Mouse (Mus musculus) stomach, postnatal 0 days (tissue): ENCODE results near the gene Spsb1. TPM values are rescaled to one million over a fixed set of nuclear protein-coding genes. Genes with fewer than 3 reads are reported as not detected.

ENCODE experiments used
- ATAC-seq: fragments of 200-750 bp; cut with Nextera tagmentation; 2 replicates; pipeline ENCODE4 v1.8.0; 2017; ENCODE audit not compliant: low FRiP score, low TSS enrichment
- DNase-seq: peaks from one replicate; pipeline ENCODE4 v3.0.0-alpha.2; 2016; ENCODE audit warnings: low spot score
- H3K27ac ChIP-seq: fragments of 300-500 bp; sonication (generic); replicated peaks from 2 replicates; pipeline ENCODE4 v1.5.1; 2014; ENCODE audit warnings: mild to moderate bottlenecking, control low read depth
- H3K27me3 ChIP-seq: fragments of 300-500 bp; sonication (generic); 2 replicates; pipeline ENCODE4 v1.6.1; 2014; ENCODE audit warnings: low read length; ENCODE audit not compliant: control insufficient read depth, insufficient read depth
- H3K36me3 ChIP-seq: fragments of 300-500 bp; sonication (generic); 2 replicates; pipeline ENCODE4 v1.6.1; 2014; ENCODE audit warnings: low read length, mixed read lengths; ENCODE audit not compliant: control insufficient read depth, insufficient read depth
- H3K4me1 ChIP-seq: fragments of 300-500 bp; sonication (generic); replicated peaks from 2 replicates; pipeline ENCODE4 v1.6.1; 2014; ENCODE audit warnings: antibody characterized with exemption; ENCODE audit not compliant: control insufficient read depth, insufficient read depth
- H3K4me2 ChIP-seq: fragments of 300-500 bp; sonication (generic); replicated peaks from 2 replicates; pipeline ENCODE4 v1.6.1; 2014; ENCODE audit warnings: low read depth, mild to moderate bottlenecking, control low read depth, moderate library complexity
- H3K4me3 ChIP-seq: fragments of 300-500 bp; sonication (generic); 2 replicates; pipeline ENCODE4 v1.5.1; 2014; ENCODE audit warnings: low read depth, low read length, control low read depth
- H3K9ac ChIP-seq: fragments of 300-500 bp; sonication (generic); 2 replicates; pipeline ENCODE4 v1.6.1; 2014; ENCODE audit warnings: mild to moderate bottlenecking, low read length, control low read depth, mixed read lengths
- H3K9me3 ChIP-seq: fragments of 300-500 bp; sonication (generic); 2 replicates; pipeline ENCODE4 v1.6.1; 2016; ENCODE audit warnings: low read length; ENCODE audit not compliant: control insufficient read depth
- CTCF ChIP-seq: IDR thresholded peaks from 2 replicates; pipeline ENCODE4 v1.5.1; 2016; ENCODE audit warnings: antibody characterized with exemption, low read depth, mild to moderate bottlenecking, moderate library complexity
- EP300 ChIP-seq: optimal IDR thresholded peaks from 2 replicates; pipeline ENCODE3; 2016; ENCODE audit warnings: antibody characterized with exemption
- WGBS: fragments of 180-500 bp; shearing (Covaris S2); extraction: QIAGEN DNeasy Blood & Tissue Kit; methylation state at CpG from one replicate; pipeline ENCODE4 v1.1.7; 2014; 5-methylcytosine and 5-hydroxymethylcytosine counted together
- polyA plus RNA-seq: library from polyadenylated mRNA; unstranded; fragments of >200 nt; fragmentation: Nextera tagmentation; extraction: Ambion mirVana; gene quantifications from 2 replicates; pipeline ENCODE4 v1.2.1, GENCODE M21; 2015

Spsb1 gene
- polyA plus RNA-seq, 1 experiment from 2014 or later = 13.1 TPM

DNA sequence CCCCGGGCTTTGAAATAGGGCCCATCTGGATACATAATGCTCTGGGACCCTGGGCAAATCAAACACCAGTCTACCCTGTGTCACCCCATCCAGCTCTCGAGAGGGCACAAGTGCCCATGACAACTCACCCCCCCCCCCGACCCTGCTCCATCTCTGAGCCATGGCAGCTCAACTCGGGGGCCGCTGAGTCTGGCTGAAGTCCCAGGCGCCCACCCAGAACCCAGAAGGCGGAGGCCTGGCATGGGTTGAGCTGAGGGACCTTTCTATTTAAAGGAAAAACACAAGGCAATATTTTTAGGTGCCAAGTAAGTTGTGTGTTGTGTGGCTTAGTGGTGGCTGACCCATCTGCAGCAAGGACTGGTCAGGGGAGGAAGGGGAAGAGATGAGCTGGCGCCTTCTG lies 9.4 kb upstream of the Spsb1 start:
- no peak overlapping the region for H3K9ac ChIP-seq
- DNase-seq (no peak), ATAC-seq (no peak)
- H3K4me1 ChIP-seq = no peaks in the 10 kb centered on the region
- H3K4me3 ChIP-seq = no peak overlapping the region
- WGBS = 75% methylated on average over 8 of the region's 8 CpGs
- no peaks in the 10 kb centered on the region for H3K27me3 ChIP-seq
- no peak overlapping the region for H3K27ac ChIP-seq
- H3K9me3 ChIP-seq = no peaks in the 10 kb centered on the region
- H3K4me2 ChIP-seq = no peak overlapping the region
- H3K36me3 ChIP-seq = no peaks in the 10 kb centered on the region
- no peak for TF ChIP-seq CTCF
- TF ChIP-seq EP300 = no peak

- Histone ChIP-seq H3K27ac (no peak overlapping the region), H3K9ac (no peak overlapping the region), H3K4me2 (no peak overlapping the region), H3K4me3 (no peak overlapping the region), H3K4me1 (no peaks in the 10 kb centered on the region; the same call in 1 of the 2 replicates), H3K9me3 (no peaks in the 10 kb centered on the region), H3K27me3 (no peaks in the 10 kb centered on the region), H3K36me3 (no peaks in the 10 kb centered on the region)
- ATAC-seq = no peak
- WGBS = 87% methylated on average over 7 of the region's 7 CpGs
- TF ChIP-seq EP300 = no peak
- TF ChIP-seq CTCF = no peak
- DNase-seq = no peak
Measured at GRCm38 (mm10) chr4:149960391-149960790, 5.5 kb upstream of the Spsb1 start.

GRCm38 (mm10) chr4:149959816-149960215 lies 5.0 kb upstream of the Spsb1 start:
- Histone ChIP-seq H3K4me1 (no peaks in the 10 kb centered on the region; the same call in 1 of the 2 replicates), H3K27ac (no peak overlapping the region), H3K9me3 (no peaks in the 10 kb centered on the region), H3K9ac (no peak overlapping the region), H3K36me3 (no peaks in the 10 kb centered on the region), H3K27me3 (no peaks in the 10 kb centered on the region), H3K4me3 (no peak overlapping the region), H3K4me2 (no peak overlapping the region)
- DNase-seq = no peak
- ATAC-seq = no peak
- TF ChIP-seq CTCF (no peak), EP300 (no peak)
- WGBS = 53% methylated on average over 9 of the region's 10 CpGs

DNA sequence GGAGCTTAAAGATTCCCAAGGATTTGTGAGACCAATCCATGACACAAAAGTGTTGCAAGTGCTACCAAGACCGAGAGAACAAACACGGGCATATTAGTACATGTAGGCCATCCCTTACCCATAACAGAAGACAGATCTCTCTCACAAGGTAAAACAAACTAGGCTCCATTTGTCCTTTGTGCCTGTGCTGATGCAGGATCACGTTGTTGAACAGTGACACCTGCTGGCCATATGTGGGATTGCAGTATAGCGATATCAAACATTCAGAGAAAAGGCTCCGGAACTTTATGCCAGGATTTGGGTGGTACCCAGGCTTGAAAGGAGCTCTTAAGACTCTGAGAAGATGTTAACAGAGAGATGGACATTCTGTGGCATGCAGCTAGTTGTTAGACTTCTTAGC lies 3.7 kb upstream of the Spsb1 start:
- WGBS = 1% methylated on average over 5 of the region's 5 CpGs

GRCm38 (mm10) chr4:149956048-149956447 lies 1.2 kb upstream of the Spsb1 start:
- no peaks in the 10 kb centered on the region for H3K36me3 ChIP-seq
- peak; percentile 35 for DNase-seq
- no peaks in the 10 kb centered on the region for H3K9me3 ChIP-seq
- no peaks in the 10 kb centered on the region; the same call in 1 of the 2 replicates for H3K4me1 ChIP-seq
- H3K4me2 ChIP-seq = no peak overlapping the region
- no peak for ATAC-seq
- no peaks in the 10 kb centered on the region for H3K27me3 ChIP-seq
- TF ChIP-seq CTCF (peak; percentile 37), EP300 (no peak)
- no peak overlapping the region for H3K9ac ChIP-seq
- no peak overlapping the region for H3K4me3 ChIP-seq
- 34% methylated on average over 13 of the region's 13 CpGs for WGBS
- H3K27ac ChIP-seq = no peak overlapping the region

More for the DNA sequence above, 3.7 kb upstream of the Spsb1 start:
- Histone ChIP-seq H3K4me1 (no peaks in the 10 kb centered on the region; the same call in 1 of the 2 replicates), H3K36me3 (no peaks in the 10 kb centered on the region), H3K4me2 (no peak overlapping the region), H3K27me3 (no peaks in the 10 kb centered on the region), H3K4me3 (no peak overlapping the region), H3K9ac (no peak overlapping the region), H3K9me3 (no peaks in the 10 kb centered on the region), H3K27ac (no peak overlapping the region)
- no peak for ATAC-seq
- TF ChIP-seq EP300 = no peak
- peak; percentile 99 for TF ChIP-seq CTCF
- DNase-seq = peak; percentile 81

DNA sequence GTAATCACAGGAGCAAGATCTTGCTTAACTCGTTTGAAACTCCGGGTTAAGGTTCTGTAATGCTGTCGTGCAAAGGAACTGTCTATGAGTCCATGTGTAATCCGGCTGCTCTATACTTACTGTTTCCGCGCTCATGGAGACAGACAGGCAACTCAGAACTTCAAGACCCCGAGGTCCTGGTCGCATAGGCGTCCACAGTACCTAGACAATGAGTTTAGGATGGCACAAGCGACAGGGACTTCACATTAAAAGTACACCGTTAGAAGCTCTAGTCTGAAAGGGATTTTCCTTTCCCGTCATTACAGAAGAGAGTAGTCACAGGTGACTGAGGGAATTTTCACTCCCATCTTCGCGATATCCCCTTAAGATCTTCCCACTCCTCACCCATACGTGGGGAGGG lies 788 bp upstream of the Spsb1 start:
- TF ChIP-seq CTCF = no peak
- no peak for TF ChIP-seq EP300
- peak overlapping the region; percentile 37 for H3K4me3 ChIP-seq
- no peaks in the 10 kb centered on the region for H3K9me3 ChIP-seq
- H3K27me3 ChIP-seq = no peaks in the 10 kb centered on the region
- H3K27ac ChIP-seq = no peak overlapping the region
- 12% methylated on average over 15 of the region's 15 CpGs for WGBS
- H3K4me2 ChIP-seq = peak overlapping the region; percentile 65; the same call in 1 of the 2 replicates
- H3K36me3 ChIP-seq = no peaks in the 10 kb centered on the region
- DNase-seq (no peak), ATAC-seq (peak; percentile 1; the same call in 1 of the 2 replicates)
- H3K9ac ChIP-seq = no peak overlapping the region
- H3K4me1 ChIP-seq = no peaks in the 10 kb centered on the region; the same call in 1 of the 2 replicates
